Mouse (Mus musculus): Measurements from ENCODE around the gene Megf11.
A peak's percentile ranks its signal among the peaks of the same experiment; 100 is the strongest.

Megf11 gene

GRCm38 (mm10) chr9:64385511-64386465, at the start of gene Megf11:
Gene Megf11 (plus strand): TSS chr9:64385626.
- DNase-seq = peak; percentile 81 to 84

- DNase-seq = no peak
Observed at GRCm38 (mm10) chr9:64335825-64336224, 49.6 kb upstream of the Megf11 start.

GRCm38 (mm10) chr9:64339361-64339760, 46.1 kb upstream of the Megf11 start:
- peak in 1 of 2 experiments; percentile 14 for DNase-seq

GRCm38 (mm10) chr9:64340351-64341253, 44.8 kb upstream of the Megf11 start:
- DNase-seq = peak; percentile 84 to 85

- DNase-seq = no peak
Observed at GRCm38 (mm10) chr9:64341254-64341566, 44.2 kb upstream of the Megf11 start, which contains the start of gene Dis3l. Gene Dis3l (minus strand): TSS chr9:64341288.

GRCm38 (mm10) chr9:64341671-64342070, 43.8 kb upstream of the Megf11 start:
- no peak for DNase-seq

- DNase-seq = no peak
Observed at GRCm38 (mm10) chr9:64343656-64344055, 41.8 kb upstream of the Megf11 start.

- DNase-seq = no peak
Observed at GRCm38 (mm10) chr9:64345931-64346330, 39.5 kb upstream of the Megf11 start.

- peak in 1 of 2 experiments; percentile 33 for DNase-seq
Observed at GRCm38 (mm10) chr9:64347377-64347776, 38.0 kb upstream of the Megf11 start.

GRCm38 (mm10) chr9:64349490-64349889, 35.9 kb upstream of the Megf11 start:
- DNase-seq = no peak

GRCm38 (mm10) chr9:64351191-64351590, 34.2 kb upstream of the Megf11 start:
- DNase-seq = peak; percentile 24 to 26

GRCm38 (mm10) chr9:64355627-64356026, 29.8 kb upstream of the Megf11 start:
- DNase-seq = no peak

- no peak for DNase-seq
Observed at GRCm38 (mm10) chr9:64361231-64361950, 24.0 kb upstream of the Megf11 start.

- no peak for DNase-seq
Observed at GRCm38 (mm10) chr9:64369871-64370270, 15.6 kb upstream of the Megf11 start.

- DNase-seq = no peak
Observed at GRCm38 (mm10) chr9:64371305-64371819, 14.1 kb upstream of the Megf11 start.

- no peak for DNase-seq
Observed at GRCm38 (mm10) chr9:64376380-64376779, 9.0 kb upstream of the Megf11 start.

GRCm38 (mm10) chr9:64383021-64383788, 2.2 kb upstream of the Megf11 start:
- DNase-seq = peak in 1 of 2 experiments; percentile 32

- DNase-seq = peak; percentile 74 to 85
Observed at GRCm38 (mm10) chr9:64386466-64387211, 1.2 kb downstream of the Megf11 start.

GRCm38 (mm10) chr9:64389576-64390292, 4.3 kb downstream of the Megf11 start:
- no peak for DNase-seq

Measured in cerebellum, postnatal 14 days (tissue).